Mouse (Mus musculus): Measurements from ENCODE around the gene Aym1. TPM values are rescaled to one million over a fixed set of nuclear protein-coding genes. Genes with fewer than 3 reads are reported as not detected.
A peak's percentile ranks its signal among the peaks of the same experiment; 100 is the strongest.

Aym1 gene
- polyA plus RNA-seq, 1 experiment, result not detected

- H3K4me1 ChIP-seq (ENCODE audit: control insufficient read depth, insufficient read depth, insufficient read length, low read length), result no peaks in the 10 kb centered on the region
- no peak for TF ChIP-seq POLR2A (IDR thresholded peaks at IDR 0.05; ENCODE audit: low read depth, low read length)
- no peak for TF ChIP-seq CTCF (IDR thresholded peaks at IDR 0.05; ENCODE audit: extremely low read depth, insufficient read length, insufficient replicate concordance, low read depth, low read length)
- H3K27me3 ChIP-seq (ENCODE audit: control insufficient read depth, insufficient read depth, low read length), result peaks cover 7% of the 10 kb centered on the region
- no peak overlapping the region for H3K4me3 ChIP-seq (ENCODE audit: low read depth, low read length)
- no peaks in the 10 kb centered on the region for H3K36me3 ChIP-seq (ENCODE audit: control insufficient read depth, insufficient read depth, low read length)
- H3K27ac ChIP-seq (ENCODE audit: insufficient read depth, low read depth, low read length), result no peak overlapping the region
- WGBS, result 37% methylated on average over 17 of the region's 17 CpGs
Measured at GRCm38 (mm10) chr5:113369262-113369868, 12.3 kb downstream of the Aym1 start.

DNA sequence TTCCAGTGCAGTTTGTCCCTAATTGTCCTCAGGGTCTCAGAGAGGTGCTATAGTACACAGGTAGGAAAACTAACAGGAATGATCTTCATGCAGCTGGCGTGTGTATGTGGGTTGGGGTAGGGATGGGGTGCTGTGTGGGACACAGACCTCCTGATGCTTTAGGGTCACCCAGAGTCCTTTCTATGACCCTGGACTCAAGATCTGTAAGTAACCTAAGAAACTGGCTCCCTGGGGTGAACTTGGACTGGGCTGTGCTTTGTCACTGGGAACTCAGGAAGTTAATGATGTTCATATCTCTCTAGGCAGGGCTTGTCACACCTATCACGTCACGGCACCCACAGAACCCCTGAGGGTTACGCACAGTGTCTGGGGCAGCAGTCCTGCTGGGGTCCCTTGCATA, 15.4 kb downstream of the Aym1 start:
- Histone ChIP-seq H3K4me3 (ENCODE audit: low read depth, low read length) (no peak overlapping the region), H3K27me3 (ENCODE audit: control insufficient read depth, insufficient read depth, low read length) (peaks cover 7% of the 10 kb centered on the region), H3K27ac (ENCODE audit: insufficient read depth, low read depth, low read length) (no peak overlapping the region), H3K36me3 (ENCODE audit: control insufficient read depth, insufficient read depth, low read length) (no peaks in the 10 kb centered on the region), H3K4me1 (ENCODE audit: control insufficient read depth, insufficient read depth, insufficient read length, low read length) (no peaks in the 10 kb centered on the region)
- 56% methylated on average over 4 of the region's 4 CpGs for WGBS
- TF ChIP-seq POLR2A (IDR thresholded peaks at IDR 0.05; ENCODE audit: low read depth, low read length) (no peak), CTCF (IDR thresholded peaks at IDR 0.05; ENCODE audit: extremely low read depth, insufficient read length, insufficient replicate concordance, low read depth, low read length) (no peak)

- no peak overlapping the region for H3K27ac ChIP-seq (ENCODE audit: insufficient read depth, low read depth, low read length)
- H3K4me3 ChIP-seq (ENCODE audit: low read depth, low read length), result no peak overlapping the region
- TF ChIP-seq CTCF (IDR thresholded peaks at IDR 0.05; ENCODE audit: extremely low read depth, insufficient read length, insufficient replicate concordance, low read depth, low read length) (peak; percentile 40; the same call in 1 of the 2 replicates), POLR2A (IDR thresholded peaks at IDR 0.05; ENCODE audit: low read depth, low read length) (no peak)
- no peaks in the 10 kb centered on the region for H3K36me3 ChIP-seq (ENCODE audit: control insufficient read depth, insufficient read depth, low read length)
- peaks cover 7% of the 10 kb centered on the region for H3K27me3 ChIP-seq (ENCODE audit: control insufficient read depth, insufficient read depth, low read length)
- 8% methylated on average over 33 of the region's 33 CpGs for WGBS
- H3K4me1 ChIP-seq (ENCODE audit: control insufficient read depth, insufficient read depth, insufficient read length, low read length), result no peaks in the 10 kb centered on the region
Measured at GRCm38 (mm10) chr5:113372995-113373950, 16.2 kb downstream of the Aym1 start.

- Histone ChIP-seq H3K4me3 (ENCODE audit: low read depth, low read length) (no peak overlapping the region), H3K27ac (ENCODE audit: insufficient read depth, low read depth, low read length) (no peak overlapping the region), H3K27me3 (ENCODE audit: control insufficient read depth, insufficient read depth, low read length) (peaks cover 4% of the 10 kb centered on the region; the same call in 1 of the 2 replicates), H3K36me3 (ENCODE audit: control insufficient read depth, insufficient read depth, low read length) (no peaks in the 10 kb centered on the region), H3K4me1 (ENCODE audit: control insufficient read depth, insufficient read depth, insufficient read length, low read length) (no peaks in the 10 kb centered on the region)
- TF ChIP-seq POLR2A (IDR thresholded peaks at IDR 0.05; ENCODE audit: low read depth, low read length), result no peak
- no peak for TF ChIP-seq CTCF (IDR thresholded peaks at IDR 0.05; ENCODE audit: extremely low read depth, insufficient read length, insufficient replicate concordance, low read depth, low read length)
- 67% methylated on average over 10 of the region's 10 CpGs for WGBS
Measured at GRCm38 (mm10) chr5:113374290-113374689, 17.2 kb downstream of the Aym1 start.

DNA sequence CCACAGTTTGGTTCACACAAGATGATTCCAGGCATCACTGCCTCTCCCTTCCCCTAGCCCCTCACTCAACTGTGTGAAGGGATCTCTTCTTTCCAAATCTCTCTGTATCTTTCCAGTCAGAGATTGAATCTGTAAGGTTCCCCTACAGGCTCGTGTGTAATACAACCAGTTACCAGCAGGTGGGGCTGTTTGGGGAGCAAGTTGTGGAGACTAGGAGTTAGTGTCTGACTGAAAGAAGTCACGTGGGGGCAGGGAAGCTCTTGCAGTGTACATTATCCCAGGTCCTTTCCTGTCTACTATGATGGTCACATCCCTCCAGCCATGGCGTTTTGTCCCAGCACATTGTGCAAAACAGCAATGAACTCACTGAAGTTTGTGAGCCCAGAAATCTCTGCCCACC, 18.7 kb downstream of the Aym1 start:
- H3K27me3 ChIP-seq (ENCODE audit: control insufficient read depth, insufficient read depth, low read length), result no peaks in the 10 kb centered on the region
- H3K36me3 ChIP-seq (ENCODE audit: control insufficient read depth, insufficient read depth, low read length), result no peaks in the 10 kb centered on the region
- no peak overlapping the region for H3K27ac ChIP-seq (ENCODE audit: insufficient read depth, low read depth, low read length)
- no peaks in the 10 kb centered on the region for H3K4me1 ChIP-seq (ENCODE audit: control insufficient read depth, insufficient read depth, insufficient read length, low read length)
- no peak overlapping the region for H3K4me3 ChIP-seq (ENCODE audit: low read depth, low read length)
- WGBS, result 20% methylated on average over 3 of the region's 3 CpGs
- TF ChIP-seq POLR2A (IDR thresholded peaks at IDR 0.05; ENCODE audit: low read depth, low read length) (no peak), CTCF (IDR thresholded peaks at IDR 0.05; ENCODE audit: extremely low read depth, insufficient read length, insufficient replicate concordance, low read depth, low read length) (peak; percentile 43; the same call in 1 of the 2 replicates)

- 74% methylated on average over 1 of the region's 1 CpGs for WGBS
- Histone ChIP-seq H3K4me3 (ENCODE audit: low read depth, low read length) (no peak overlapping the region), H3K36me3 (ENCODE audit: control insufficient read depth, insufficient read depth, low read length) (no peaks in the 10 kb centered on the region), H3K27me3 (ENCODE audit: control insufficient read depth, insufficient read depth, low read length) (no peaks in the 10 kb centered on the region), H3K27ac (ENCODE audit: insufficient read depth, low read depth, low read length) (no peak overlapping the region), H3K4me1 (ENCODE audit: control insufficient read depth, insufficient read depth, insufficient read length, low read length) (no peaks in the 10 kb centered on the region)
- no peak for TF ChIP-seq CTCF (IDR thresholded peaks at IDR 0.05; ENCODE audit: extremely low read depth, insufficient read length, insufficient replicate concordance, low read depth, low read length)
- TF ChIP-seq POLR2A (IDR thresholded peaks at IDR 0.05; ENCODE audit: low read depth, low read length), result no peak
Measured at GRCm38 (mm10) chr5:113376292-113376691, 19.2 kb downstream of the Aym1 start.

GRCm38 (mm10) chr5:113379416-113379815, 22.3 kb downstream of the Aym1 start:
- no peak overlapping the region for H3K4me3 ChIP-seq (ENCODE audit: low read depth, low read length)
- no peak overlapping the region for H3K27ac ChIP-seq (ENCODE audit: insufficient read depth, low read depth, low read length)
- H3K4me1 ChIP-seq (ENCODE audit: control insufficient read depth, insufficient read depth, insufficient read length, low read length), result no peaks in the 10 kb centered on the region
- TF ChIP-seq CTCF (IDR thresholded peaks at IDR 0.05; ENCODE audit: extremely low read depth, insufficient read length, insufficient replicate concordance, low read depth, low read length), result no peak
- TF ChIP-seq POLR2A (IDR thresholded peaks at IDR 0.05; ENCODE audit: low read depth, low read length), result no peak
- 62% methylated on average over 5 of the region's 5 CpGs for WGBS
- no peaks in the 10 kb centered on the region for H3K36me3 ChIP-seq (ENCODE audit: control insufficient read depth, insufficient read depth, low read length)
- H3K27me3 ChIP-seq (ENCODE audit: control insufficient read depth, insufficient read depth, low read length), result no peaks in the 10 kb centered on the region
